Mouse (Mus musculus) ES-E14 (cell line): ENCODE measurements around the gene Noa1.

ENCODE experiments used
- HCFC1 ChIP-seq: IDR thresholded peaks from 2 replicates; pipeline ENCODE4 v1.6.1; 2012; ENCODE audit warnings: low read length, inconsistent platforms, borderline replicate concordance; ENCODE audit not compliant: insufficient read depth
- MAFK ChIP-seq: IDR thresholded peaks from 2 replicates; pipeline ENCODE4 v1.6.1; 2014; ENCODE audit warnings: mild to moderate bottlenecking, low read depth, low read length, inconsistent platforms; ENCODE audit not compliant: insufficient read depth
- ZC3H11A ChIP-seq: IDR thresholded peaks from 2 replicates; pipeline ENCODE4 v1.6.1; 2012; ENCODE audit warnings: low read depth, mild to moderate bottlenecking, inconsistent platforms, low read length, borderline replicate concordance
- ZNF384 ChIP-seq: IDR thresholded peaks from 2 replicates; pipeline ENCODE4 v1.6.1; 2012; ENCODE audit warnings: low read depth, low read length, inconsistent platforms

DNA sequence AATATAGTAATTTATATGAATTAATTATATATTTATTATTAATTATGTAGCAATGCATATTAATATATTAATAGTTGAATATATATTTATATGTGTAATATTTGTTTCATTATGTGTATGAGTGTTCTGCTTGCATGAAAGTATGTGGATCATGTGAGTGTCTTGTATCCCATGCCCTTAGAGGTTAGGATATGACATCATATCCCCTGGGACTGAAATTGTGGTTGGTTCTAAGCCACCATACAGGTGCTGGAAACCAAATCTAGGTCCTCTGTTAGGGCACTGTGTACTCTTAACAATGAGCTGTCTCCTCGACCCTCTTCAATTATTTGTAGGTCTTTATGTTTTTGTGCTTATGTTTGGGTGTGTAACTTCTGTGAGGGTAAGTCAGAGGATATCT, 56.7 kb downstream of the Noa1 start:
- no peak for TF ChIP-seq ZC3H11A
- no peak for TF ChIP-seq ZNF384
- no peak for TF ChIP-seq MAFK
- TF ChIP-seq HCFC1: no peak
